Mouse (Mus musculus) bone marrow macrophage, adult 2 months (primary cell): ENCODE results near the gene 2310007B03Rik. TPM values are rescaled to one million over a fixed set of nuclear protein-coding genes. Genes with fewer than 3 reads are reported as not detected.

ENCODE experiments used
- H3K27ac ChIP-seq: 2 replicates; pipeline ENCODE4 v1.5.1; 2012; ENCODE audit warnings: low read depth, low read length; ENCODE audit not compliant: insufficient read depth
- H3K4me1 ChIP-seq: 2 replicates; pipeline ENCODE4 v1.6.1; 2012; ENCODE audit warnings: low read length; ENCODE audit not compliant: control insufficient read depth, insufficient read depth
- H3K4me3 ChIP-seq: 2 replicates; pipeline ENCODE4 v1.5.1; 2012; ENCODE audit warnings: mild to moderate bottlenecking, low read length, moderate library complexity; ENCODE audit not compliant: insufficient read depth
- CTCF ChIP-seq: IDR thresholded peaks from 2 replicates; pipeline ENCODE4 v1.5.1; 2012; ENCODE audit warnings: low read depth, mild to moderate bottlenecking, low read length, moderate library complexity
- POLR2A ChIP-seq: IDR thresholded peaks from 2 replicates; pipeline ENCODE4 v1.6.1; 2012; ENCODE audit warnings: mild to moderate bottlenecking, low read depth, low read length, borderline replicate concordance
- polyA plus RNA-seq: library from polyadenylated mRNA; stranded (reverse); fragments of >200 nt; gene quantifications from 2 replicates; pipeline ENCODE4 v1.2.4, GENCODE M21; 2012; ENCODE audit not compliant: missing spikeins, insufficient read depth, insufficient read length

2310007B03Rik gene
- polyA plus RNA-seq, 1 experiment, result not detected

- TF ChIP-seq CTCF (no peak), POLR2A (no peak)
- H3K27ac ChIP-seq, result no peak overlapping the region
- H3K4me3 ChIP-seq, result no peak overlapping the region
- no peaks in the 10 kb centered on the region for H3K4me1 ChIP-seq
Measured at GRCm38 (mm10) chr1:93132676-93133075, 28.1 kb downstream of the 2310007B03Rik start.

- no peaks in the 10 kb centered on the region for H3K4me1 ChIP-seq
- no peak overlapping the region for H3K27ac ChIP-seq
- no peak overlapping the region for H3K4me3 ChIP-seq
- TF ChIP-seq POLR2A (no peak), CTCF (no peak)
Measured at GRCm38 (mm10) chr1:93130242-93130983, 30.3 kb downstream of the 2310007B03Rik start.

GRCm38 (mm10) chr1:93128710-93129349 lies 31.9 kb downstream of the 2310007B03Rik start:
- TF ChIP-seq POLR2A (no peak), CTCF (peak; percentile 64)

GRCm38 (mm10) chr1:93128209-93128608 lies 32.5 kb downstream of the 2310007B03Rik start:
- no peak for TF ChIP-seq POLR2A
- no peak for TF ChIP-seq CTCF
- Histone ChIP-seq H3K4me1 (peaks cover 13% of the 10 kb centered on the region), H3K27ac (no peak overlapping the region), H3K4me3 (no peak overlapping the region)

More at GRCm38 (mm10) chr1:93128710-93129349, 31.9 kb downstream of the 2310007B03Rik start:
- Histone ChIP-seq H3K27ac (no peak overlapping the region), H3K4me3 (no peak overlapping the region), H3K4me1 (peaks cover 12% of the 10 kb centered on the region)

- no peak overlapping the region for H3K27ac ChIP-seq
- H3K4me1 ChIP-seq, result peaks cover 13% of the 10 kb centered on the region
- TF ChIP-seq POLR2A, result no peak
- no peak for TF ChIP-seq CTCF
- no peak overlapping the region for H3K4me3 ChIP-seq
Measured at GRCm38 (mm10) chr1:93125256-93125655, 35.5 kb downstream of the 2310007B03Rik start.

- peaks cover 18% of the 10 kb centered on the region for H3K4me1 ChIP-seq
- TF ChIP-seq POLR2A, result no peak
- TF ChIP-seq CTCF, result no peak
- no peak overlapping the region for H3K27ac ChIP-seq
- H3K4me3 ChIP-seq, result no peak overlapping the region
Measured at GRCm38 (mm10) chr1:93124066-93124465, 36.7 kb downstream of the 2310007B03Rik start.

GRCm38 (mm10) chr1:93123179-93123854 lies 37.4 kb downstream of the 2310007B03Rik start:
- Histone ChIP-seq H3K27ac (no peak overlapping the region), H3K4me3 (no peak overlapping the region), H3K4me1 (peaks cover 22% of the 10 kb centered on the region)
- no peak for TF ChIP-seq CTCF
- no peak for TF ChIP-seq POLR2A

GRCm38 (mm10) chr1:93118816-93119215 lies 41.9 kb downstream of the 2310007B03Rik start:
- Histone ChIP-seq H3K4me3 (no peak overlapping the region), H3K4me1 (peaks cover 13% of the 10 kb centered on the region), H3K27ac (peak overlapping the region; percentile 75)
- TF ChIP-seq POLR2A (no peak), CTCF (no peak)

- H3K4me3 ChIP-seq, result peak overlapping the region; percentile 57
- no peak for TF ChIP-seq POLR2A
- TF ChIP-seq CTCF, result no peak
- H3K27ac ChIP-seq, result no peak overlapping the region
- peaks cover 12% of the 10 kb centered on the region for H3K4me1 ChIP-seq
Measured at GRCm38 (mm10) chr1:93115471-93115870, 45.3 kb downstream of the 2310007B03Rik start.
